In genomic region chr17:5770265-5771249, GRCm38 (mm10) we compare ENCODE assay signal across 8 mouse cellular contexts.
A peak's percentile ranks its signal among the peaks of the same experiment; 100 is the strongest.
DNase-seq lines count a peak whose midpoint lies in the region; ATAC-seq and TF ChIP-seq lines count a peak whose summit lies in the region.

No protein-coding gene starts in this region.

- WGBS in hindbrain, embryonic 14.5 days, result 13% methylated on average over 22 of the region's 22 CpGs
- WGBS in limb, embryonic 11.5 days, result 15% methylated on average over 22 of the region's 22 CpGs
- 9% methylated on average over 22 of the region's 22 CpGs for WGBS in midbrain, embryonic 12.5 days
- WGBS in stomach, postnatal 0 days, result 4% methylated on average over 22 of the region's 22 CpGs

- TF ChIP-seq EP300 in stomach, postnatal 0 days (optimal IDR thresholded peaks at IDR 0.05), result no peak

- no peaks in the 10 kb centered on the region for H3K36me3 ChIP-seq in hindbrain, embryonic 14.5 days (replicated peaks; ENCODE audit: control insufficient read depth, insufficient read depth)
- H3K36me3 ChIP-seq in limb, embryonic 11.5 days (ENCODE audit: control insufficient read depth, insufficient read depth, low read length), result no peaks in the 10 kb centered on the region
- no peaks in the 10 kb centered on the region for H3K36me3 ChIP-seq in midbrain, embryonic 12.5 days
- no peaks in the 10 kb centered on the region for H3K36me3 ChIP-seq in stomach, postnatal 0 days (ENCODE audit: control insufficient read depth, insufficient read depth, low read length)

- TF ChIP-seq CTCF in stomach, postnatal 0 days (IDR thresholded peaks at IDR 0.05; ENCODE audit: low read depth), result no peak

- H3K4me3 ChIP-seq in hindbrain, embryonic 14.5 days (replicated peaks; ENCODE audit: low read length), result peak overlapping the region; percentile 16; the same call in 1 of the 2 replicates
- H3K4me3 ChIP-seq in limb, embryonic 11.5 days (ENCODE audit: low read depth, low read length), result no peak overlapping the region
- H3K4me3 ChIP-seq in midbrain, embryonic 12.5 days, result peak overlapping the region; percentile 17
- peak overlapping the region; percentile 27 for H3K4me3 ChIP-seq in stomach, postnatal 0 days (ENCODE audit: low read depth, low read length)

- peak overlapping the region; percentile 55 for H3K4me2 ChIP-seq in hindbrain, embryonic 14.5 days (replicated peaks)
- peak overlapping the region; percentile 42 for H3K4me2 ChIP-seq in limb, embryonic 11.5 days (ENCODE audit: low read depth, severe bottlenecking)
- H3K4me2 ChIP-seq in midbrain, embryonic 12.5 days (replicated peaks), result peak overlapping the region; percentile 54
- peak overlapping the region; percentile 56 for H3K4me2 ChIP-seq in stomach, postnatal 0 days (replicated peaks; ENCODE audit: low read depth)

- peak overlapping the region; percentile 39 for H3K9ac ChIP-seq in hindbrain, embryonic 14.5 days
- peak overlapping the region; percentile 43; the same call in 1 of the 2 replicates for H3K9ac ChIP-seq in limb, embryonic 11.5 days (ENCODE audit: low read length)
- peak overlapping the region; percentile 46 for H3K9ac ChIP-seq in midbrain, embryonic 12.5 days (replicated peaks)
- peak overlapping the region; percentile 50 for H3K9ac ChIP-seq in stomach, postnatal 0 days (ENCODE audit: low read length)

- no peaks in the 10 kb centered on the region for H3K27me3 ChIP-seq in hindbrain, embryonic 14.5 days (ENCODE audit: control insufficient read depth, insufficient read depth, low read length)
- H3K27me3 ChIP-seq in limb, embryonic 11.5 days (ENCODE audit: control insufficient read depth, insufficient read depth, low read length), result no peaks in the 10 kb centered on the region
- 0 out of 2 replicates have a peak, but pooled peaks cover 4% of the 10 kb centered on the region for H3K27me3 ChIP-seq in midbrain, embryonic 12.5 days
- H3K27me3 ChIP-seq in stomach, postnatal 0 days (ENCODE audit: control insufficient read depth, insufficient read depth, low read length), result no peaks in the 10 kb centered on the region

- peak; percentile 39 to 45 for DNase-seq in urinary bladder, adult 18-20 months (ENCODE audit: low spot score in 2 of 2)
- DNase-seq in urinary bladder, postnatal 10 days (ENCODE audit: low spot score), result no peak
- peak; percentile 44 to 60 for DNase-seq in frontal cortex, postnatal 10 days (ENCODE audit: low spot score in 2 of 2)
- peak; percentile 52 for DNase-seq in hindbrain, embryonic 14.5 days (ENCODE audit: low spot score)
- DNase-seq in limb, embryonic 11.5 days (ENCODE audit: low spot score), result peak; percentile 83
- peak; percentile 81 for DNase-seq in stomach, postnatal 0 days (ENCODE audit: low spot score)
- DNase-seq in layer of hippocampus, postnatal 36 days, result no peak

- no peaks in the 10 kb centered on the region for H3K9me3 ChIP-seq in hindbrain, embryonic 14.5 days (ENCODE audit: control insufficient read depth, low read length)
- H3K9me3 ChIP-seq in limb, embryonic 11.5 days (ENCODE audit: control insufficient read depth, low read length), result no peaks in the 10 kb centered on the region
- no peaks in the 10 kb centered on the region for H3K9me3 ChIP-seq in midbrain, embryonic 12.5 days
- H3K9me3 ChIP-seq in stomach, postnatal 0 days (ENCODE audit: control insufficient read depth, low read length), result no peaks in the 10 kb centered on the region

- peak overlapping the region; percentile 63 for H3K27ac ChIP-seq in hindbrain, embryonic 14.5 days
- H3K27ac ChIP-seq in limb, embryonic 11.5 days (replicated peaks; ENCODE audit: low read depth, low read length), result peak overlapping the region; percentile 91
- peak overlapping the region; percentile 56 for H3K27ac ChIP-seq in midbrain, embryonic 12.5 days (replicated peaks)
- peak overlapping the region; percentile 88 for H3K27ac ChIP-seq in stomach, postnatal 0 days (replicated peaks)

- no peaks in the 10 kb centered on the region; the same call in 1 of the 2 replicates for H3K4me1 ChIP-seq in hindbrain, embryonic 14.5 days (replicated peaks; ENCODE audit: control insufficient read depth, insufficient read depth, low read length)
- H3K4me1 ChIP-seq in limb, embryonic 11.5 days (ENCODE audit: control insufficient read depth, insufficient read depth, low read length), result peaks cover 6% of the 10 kb centered on the region
- peaks cover 16% of the 10 kb centered on the region for H3K4me1 ChIP-seq in midbrain, embryonic 12.5 days
- 0 out of 2 replicates have a peak, but pooled peaks cover 2% of the 10 kb centered on the region for H3K4me1 ChIP-seq in stomach, postnatal 0 days (replicated peaks; ENCODE audit: control insufficient read depth, insufficient read depth)

- ATAC-seq in hindbrain, embryonic 14.5 days (ENCODE audit: low FRiP score), result peak; percentile 70; the same call in 1 of the 2 replicates
- ATAC-seq in limb, embryonic 11.5 days (ENCODE audit: insufficient number of reproducible peaks, low FRiP score, low TSS enrichment, low read depth), result peak; percentile 93
- 0 out of 2 replicates have a peak, but pooled peaks have one; percentile 58 for ATAC-seq in midbrain, embryonic 12.5 days (ENCODE audit: low FRiP score, low read depth)
- ATAC-seq in stomach, postnatal 0 days (ENCODE audit: low FRiP score, low TSS enrichment), result peak; percentile 95

Comparison
In these comparisons a context has a peak if more than half of its experiments do, and no peak if none do; other contexts are left out.
1. DNase-seq: peak in urinary bladder, adult 18-20 months (2 of 2), frontal cortex, postnatal 10 days (2 of 2), hindbrain, embryonic 14.5 days (single experiment), limb, embryonic 11.5 days (single experiment) and stomach, postnatal 0 days (single experiment); none in urinary bladder, postnatal 10 days (single experiment) and layer of hippocampus, postnatal 36 days (0 of 2).
2. Peak in every context shown above with its lines, with median percentiles within 50 percentile points of each other: ATAC-seq, H3K27ac ChIP-seq, H3K4me2 ChIP-seq and H3K9ac ChIP-seq.